Mouse (Mus musculus): ENCODE data around the gene Tnrc18.
A peak's percentile ranks its signal among the peaks of the same experiment; 100 is the strongest.

Tnrc18 gene

DNA sequence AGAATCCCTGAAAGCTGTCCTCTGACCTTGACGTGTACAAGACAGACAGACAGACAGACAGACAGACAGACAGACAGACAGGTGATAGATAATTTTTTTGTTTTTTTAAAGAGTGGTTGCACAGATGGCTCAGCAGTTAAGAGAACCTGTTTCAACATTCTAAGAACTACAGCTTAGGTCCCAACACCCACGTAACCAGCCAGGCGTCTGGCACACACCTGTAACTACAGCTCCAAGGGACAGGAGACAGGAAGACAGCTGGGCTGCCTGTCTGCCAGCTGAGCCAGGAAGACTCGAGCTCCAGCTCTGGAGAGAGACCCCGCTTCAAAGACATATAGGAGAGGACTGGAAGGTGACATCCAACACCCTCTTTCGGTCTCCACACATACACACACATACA lies 38.6 kb downstream of the Tnrc18 start:
- no peak for DNase-seq (ENCODE audit: low spot score in 2 of 2)

DNA sequence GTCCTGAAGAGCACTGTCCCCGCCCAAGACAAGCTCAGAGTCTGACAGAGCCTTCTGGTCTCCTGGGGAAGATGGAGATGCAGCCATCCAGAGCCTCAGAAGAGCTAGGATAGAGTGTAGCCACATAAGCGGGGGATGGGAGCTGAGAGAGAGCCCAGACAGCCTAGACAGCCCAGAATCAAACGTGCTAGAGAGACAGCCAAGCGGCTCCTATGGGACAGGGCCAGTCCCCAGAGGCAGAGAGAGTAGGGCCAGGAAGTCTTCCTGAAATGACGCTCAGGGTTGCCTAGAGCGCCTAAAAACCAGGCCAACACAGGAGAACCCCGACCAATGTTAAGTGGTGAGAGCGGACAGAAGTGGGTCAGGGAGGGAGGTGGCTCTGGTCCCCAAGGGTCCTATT lies 39.3 kb downstream of the Tnrc18 start:
- no peak for DNase-seq (ENCODE audit: low spot score in 2 of 2)

GRCm38 (mm10) chr5:142776080-142776479 lies 41.4 kb downstream of the Tnrc18 start:
- no peak for DNase-seq (ENCODE audit: low spot score in 2 of 2)

- DNase-seq (ENCODE audit: low spot score in 2 of 2) = no peak
These were observed 42.7 kb downstream of the Tnrc18 start for GRCm38 (mm10) chr5:142774771-142775170.

DNA sequence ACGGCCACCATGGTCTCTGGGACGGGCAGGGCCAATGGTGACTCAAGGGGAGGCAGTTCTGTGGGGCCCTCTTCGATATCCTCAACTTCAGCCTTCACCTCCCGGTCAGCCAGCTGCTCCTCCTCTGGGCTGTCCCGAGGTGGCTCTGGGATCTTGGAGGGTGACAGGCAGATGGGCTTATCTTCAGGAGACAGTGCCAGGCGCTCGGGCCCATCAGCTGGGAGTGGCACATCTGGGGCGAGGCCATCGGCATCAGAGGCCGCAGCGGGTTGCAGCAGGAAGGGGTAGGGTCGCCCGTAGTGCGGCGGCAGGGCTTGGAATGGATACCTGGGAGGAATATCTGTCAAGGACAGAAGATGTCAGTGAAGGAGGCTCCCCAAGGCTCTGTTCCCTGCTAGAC lies 45.5 kb downstream of the Tnrc18 start:
- DNase-seq (ENCODE audit: low spot score in 2 of 2) = no peak

DNA sequence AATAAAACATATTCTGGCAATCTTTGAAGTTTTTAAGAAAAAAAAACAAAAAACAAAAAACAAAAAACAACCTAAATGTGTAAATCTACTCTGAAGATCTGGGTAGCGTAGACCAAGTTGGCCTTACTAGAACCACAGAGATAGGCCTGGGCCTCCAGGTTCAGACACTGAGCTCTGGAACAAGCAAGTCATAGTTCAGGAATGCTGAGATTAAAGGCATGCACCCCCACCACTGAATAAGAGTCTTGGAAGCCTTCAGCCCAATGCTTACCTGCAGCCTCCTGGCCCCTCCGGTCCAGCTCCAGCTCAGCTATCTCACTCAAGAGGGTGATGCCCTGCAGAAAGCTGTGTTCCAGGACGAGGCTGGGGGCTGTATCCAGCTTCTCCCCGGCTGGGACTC lies 46.4 kb downstream of the Tnrc18 start:
- no peak for DNase-seq (ENCODE audit: low spot score in 2 of 2)

DNA sequence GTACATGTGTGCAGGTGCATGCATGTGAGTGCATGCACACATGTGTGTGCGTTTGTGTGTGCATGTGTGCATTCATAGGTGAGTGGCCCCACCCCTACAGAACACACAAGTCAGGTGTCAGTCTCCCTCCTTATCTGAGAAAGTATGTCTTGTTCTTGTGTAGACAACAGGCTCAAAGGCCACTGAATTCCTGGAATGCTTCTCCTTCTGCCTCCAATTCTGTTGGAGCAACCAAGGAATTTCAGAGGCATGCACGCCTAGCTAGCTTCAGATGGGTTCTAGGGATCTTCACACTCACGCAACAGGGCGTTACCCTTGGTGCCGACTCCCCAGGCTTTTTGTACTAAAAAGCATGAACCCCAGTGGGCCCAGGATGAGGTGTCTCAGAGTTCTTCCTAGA lies 47.8 kb downstream of the Tnrc18 start:
- DNase-seq (ENCODE audit: low spot score in 2 of 2) = no peak

DNA sequence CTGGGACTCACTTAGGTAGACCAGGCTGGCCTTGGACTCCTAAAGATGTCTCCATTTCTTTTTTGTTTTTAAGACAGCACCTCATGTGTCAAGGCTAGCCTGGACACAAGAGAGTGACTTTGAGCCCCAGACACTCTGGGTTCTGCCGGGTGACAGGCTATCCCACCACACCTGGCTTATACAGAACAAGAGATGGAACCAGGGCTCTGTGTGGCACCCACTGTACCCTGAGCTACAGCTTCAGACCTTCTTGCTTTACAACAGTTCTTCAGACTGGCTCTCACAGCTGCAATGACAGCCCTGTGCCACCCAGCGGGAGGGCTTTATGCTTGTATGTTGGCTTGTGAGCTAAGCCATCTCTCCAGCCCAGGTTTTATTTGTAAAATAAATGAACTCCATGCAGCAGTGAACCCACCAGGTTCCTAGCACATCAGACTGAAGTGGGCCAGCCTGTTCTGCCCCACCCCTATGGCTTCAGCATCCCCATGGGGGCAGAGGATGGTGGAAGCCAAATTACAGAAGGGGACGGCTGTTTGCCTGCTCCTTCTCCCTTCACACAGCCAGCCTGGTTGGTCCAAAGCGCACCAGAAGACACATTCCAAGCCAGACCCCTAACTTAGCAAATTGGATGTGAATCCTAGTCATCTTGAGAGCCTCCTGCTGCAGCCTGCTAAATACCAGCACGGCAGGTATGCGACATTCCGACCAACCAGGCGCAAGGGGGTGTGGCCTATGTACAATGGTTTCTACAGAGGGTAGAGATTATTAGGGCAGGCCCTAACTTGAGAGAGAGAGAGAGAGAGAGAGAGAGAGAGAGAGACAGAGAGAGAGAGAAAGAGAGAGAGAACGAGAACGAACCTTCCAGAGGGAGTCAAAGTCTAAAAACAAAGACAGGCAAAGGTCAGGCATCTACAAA lies 48.9 kb downstream of the Tnrc18 start:
- DNase-seq (ENCODE audit: low spot score in 2 of 2) = no peak

DNA sequence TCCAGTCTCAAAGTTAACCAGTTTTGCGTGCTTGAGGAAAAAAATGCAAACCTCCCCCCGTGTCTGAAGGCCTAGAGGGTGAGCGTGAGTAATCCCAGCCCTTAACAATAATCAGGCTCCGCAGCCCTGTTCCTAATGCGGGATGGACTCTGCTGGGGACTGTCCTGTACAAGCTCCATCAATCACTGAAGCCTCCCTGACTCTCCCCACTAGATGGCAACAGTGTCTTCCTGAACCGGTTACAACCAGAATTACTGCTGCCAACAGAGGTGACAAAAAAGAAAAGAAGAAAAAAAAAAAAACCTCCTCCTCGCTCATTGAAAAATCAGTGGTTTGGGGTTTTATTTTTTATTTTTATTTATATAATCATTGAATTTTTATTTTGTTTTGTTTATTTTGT lies 49.5 kb downstream of the Tnrc18 start:
- DNase-seq (ENCODE audit: low spot score in 2 of 2) = peak; percentile 48 to 60

DNA sequence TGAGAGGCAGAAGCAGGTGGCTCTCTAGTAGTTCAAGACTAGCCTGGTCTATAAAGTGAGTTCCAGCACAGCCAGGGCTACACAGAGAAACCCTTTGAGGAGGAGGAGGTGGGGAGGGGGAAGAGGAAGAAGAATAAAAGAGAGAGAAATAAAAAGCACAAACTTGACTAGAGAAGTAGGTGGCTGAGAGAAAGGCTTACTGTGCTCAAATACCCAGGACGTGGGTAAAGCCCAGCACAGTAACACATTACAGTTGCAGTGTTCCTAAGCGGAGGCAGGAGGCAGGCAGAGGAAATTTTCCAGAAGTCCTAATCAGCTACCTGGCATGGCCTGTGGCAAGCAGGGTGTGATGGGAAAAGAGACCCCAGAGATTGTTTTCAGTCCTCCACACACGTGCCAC lies 50.8 kb downstream of the Tnrc18 start:
- DNase-seq (ENCODE audit: low spot score in 2 of 2) = no peak

DNA sequence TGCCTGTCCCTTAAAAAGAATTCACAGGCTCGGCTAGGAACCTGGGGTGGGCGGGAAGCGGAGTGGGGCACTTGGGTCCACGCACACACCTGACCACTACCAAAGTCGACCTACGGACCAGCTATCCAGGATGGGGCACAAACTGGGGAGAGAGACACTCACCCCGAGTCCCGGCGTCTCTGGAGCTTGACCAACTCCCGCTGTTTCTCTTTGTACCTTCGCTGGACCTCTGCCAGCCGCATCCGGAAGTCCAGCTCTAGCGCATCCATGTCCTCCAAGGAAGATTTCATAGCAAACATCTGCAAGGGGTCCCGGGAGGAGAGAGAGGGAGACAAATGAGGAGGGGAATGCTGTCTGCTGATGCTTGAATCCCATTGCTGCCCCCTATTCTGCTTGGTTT lies 52.6 kb downstream of the Tnrc18 start:
- no peak for DNase-seq (ENCODE audit: low spot score in 2 of 2)

GRCm38 (mm10) chr5:142764306-142764705 lies 53.2 kb downstream of the Tnrc18 start:
- DNase-seq (ENCODE audit: low spot score in 2 of 2) = no peak

GRCm38 (mm10) chr5:142762082-142762807 lies 55.2 kb downstream of the Tnrc18 start:
- no peak for DNase-seq (ENCODE audit: low spot score in 2 of 2)

DNA sequence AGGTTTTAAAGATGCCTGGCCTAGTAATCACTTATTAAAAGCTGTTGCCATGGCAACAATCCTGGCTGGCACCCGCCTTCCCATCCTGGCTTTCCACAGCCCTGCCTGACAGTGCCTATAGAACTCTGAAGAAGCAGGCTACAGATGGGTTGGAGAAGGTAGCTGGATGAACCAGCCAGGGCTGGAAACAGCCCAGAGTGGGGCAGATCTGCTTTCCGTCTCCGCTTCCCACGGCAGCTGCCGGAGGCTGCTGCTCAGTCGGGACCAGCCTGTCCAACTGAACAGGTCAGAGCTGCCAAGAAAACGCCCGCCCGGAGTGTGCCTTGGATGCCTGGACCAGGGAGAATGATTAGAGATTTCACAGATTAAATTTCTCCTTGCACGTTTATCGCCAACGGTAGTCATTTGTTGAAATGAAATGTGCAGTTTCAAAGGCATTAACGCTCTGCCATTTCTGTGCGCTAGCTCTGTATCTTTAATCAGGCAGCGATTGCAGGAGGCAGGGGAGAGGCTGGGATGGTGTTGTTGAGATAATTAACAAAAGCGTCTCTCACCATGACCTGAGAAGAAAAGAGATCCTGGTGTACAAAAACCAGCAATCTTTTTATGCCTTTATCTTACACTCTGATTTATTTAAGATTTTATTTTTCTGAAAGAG lies 56.0 kb downstream of the Tnrc18 start:
- peak; percentile 36 to 46 for DNase-seq (ENCODE audit: low spot score in 2 of 2)

- no peak for DNase-seq (ENCODE audit: low spot score in 2 of 2)
These were observed 57.7 kb downstream of the Tnrc18 start for GRCm38 (mm10) chr5:142759786-142760185.

GRCm38 (mm10) chr5:142752241-142752640 lies 65.2 kb downstream of the Tnrc18 start:
- DNase-seq (ENCODE audit: low spot score in 2 of 2) = no peak

- no peak for DNase-seq (ENCODE audit: low spot score in 2 of 2)
These were observed 67.3 kb downstream of the Tnrc18 start for GRCm38 (mm10) chr5:142750173-142750572.

GRCm38 (mm10) chr5:142747026-142747629 lies 70.3 kb downstream of the Tnrc18 start:
- DNase-seq (ENCODE audit: low spot score in 2 of 2) = no peak

GRCm38 (mm10) chr5:142739941-142740340 lies 77.5 kb downstream of the Tnrc18 start:
- DNase-seq (ENCODE audit: low spot score in 2 of 2) = no peak

GRCm38 (mm10) chr5:142731916-142732315 lies 85.5 kb downstream of the Tnrc18 start:
- no peak for DNase-seq (ENCODE audit: low spot score in 2 of 2)

DNA sequence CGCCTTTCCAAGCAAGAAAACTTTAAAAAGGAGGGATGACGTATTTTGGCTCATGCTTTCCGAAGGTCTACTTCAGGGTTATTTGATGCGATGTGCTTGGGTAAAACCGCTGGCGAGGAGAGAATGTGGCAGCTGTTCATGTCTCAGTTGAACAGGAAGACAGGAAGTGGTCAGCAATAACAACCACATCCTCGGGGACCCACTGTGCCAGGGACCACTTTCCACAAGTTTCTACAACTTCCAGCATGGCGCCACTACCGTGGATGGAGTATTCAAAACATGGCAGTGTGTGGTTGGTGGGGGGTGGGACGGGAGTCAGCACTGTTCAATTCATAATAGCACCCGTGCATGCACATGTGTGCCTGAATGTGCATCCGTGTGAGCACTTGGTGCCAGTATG lies 87.2 kb downstream of the Tnrc18 start:
- no peak for DNase-seq (ENCODE audit: low spot score in 2 of 2)

DNA sequence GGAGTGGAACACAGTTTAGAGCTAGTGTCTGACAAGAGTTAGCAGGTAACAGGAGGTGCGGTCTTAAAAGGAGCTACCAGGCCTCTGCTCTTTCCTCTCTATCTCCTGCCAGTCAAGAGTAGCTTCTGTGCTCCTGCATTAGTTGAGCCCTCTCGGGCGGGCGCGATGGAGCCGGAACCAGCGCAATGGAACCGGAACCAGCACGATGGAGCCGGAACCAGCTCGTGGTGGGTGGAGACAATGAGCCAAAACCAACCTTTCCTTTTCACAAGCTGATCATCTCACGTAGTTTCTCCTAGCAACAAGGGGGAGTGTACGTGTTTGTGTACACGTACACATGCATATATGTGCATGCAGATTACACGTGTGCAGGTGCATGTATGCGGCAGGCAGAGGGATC lies 89.2 kb downstream of the Tnrc18 start:
- DNase-seq (ENCODE audit: low spot score in 2 of 2) = no peak

Measured in frontal cortex, postnatal 25 days (tissue).